Mouse (Mus musculus) liver, embryonic 14.5 days (tissue): ENCODE measurements at regions not wholly inside any gene's neighbourhood (a gene's known extent, or its start where the extent isn't known, plus 50 kb on each side); places are given as distances from the start of the nearest gene placed in this dataset.

ENCODE experiments used
- ATAC-seq: fragments of 200-750 bp; cut with Nextera tagmentation; 2 replicates; pipeline ENCODE4 v1.8.0; 2017; ENCODE audit warnings: moderate number of reproducible peaks, mild to moderate bottlenecking, moderate library complexity; ENCODE audit not compliant: insufficient read depth
- DNase-seq, 3 experiments: peaks; one replicate each; pipeline ENCODE4 v3.0.0-alpha.2; 2012 to 2013; ENCODE audit warnings: low read depth in 3 of 3, low spot score in 3 of 3
- H3K27ac ChIP-seq: fragments of 300-500 bp; sonication (generic); 2 replicates; pipeline ENCODE4 v1.5.1; 2014; ENCODE audit warnings: moderate library complexity, mild to moderate bottlenecking, control low read depth, inconsistent platforms
- H3K27me3 ChIP-seq: fragments of 300-500 bp; sonication (generic); 2 replicates; pipeline ENCODE4 v1.6.1; 2014; ENCODE audit warnings: mild to moderate bottlenecking, low read length, moderate library complexity; ENCODE audit not compliant: control insufficient read depth, insufficient read depth
- H3K36me3 ChIP-seq: fragments of 300-500 bp; sonication (generic); replicated peaks from 2 replicates; pipeline ENCODE4 v1.6.1; 2014; ENCODE audit warnings: low read depth; ENCODE audit not compliant: control insufficient read depth, insufficient read depth
- H3K4me1 ChIP-seq, 2 experiments: fragments of 200-500 bp in 1 of 2; fragments of 300-500 bp in 1 of 2; sonication (generic) in 1 of 2; replicated peaks; 2 replicates each; pipeline ENCODE4 v1.6.1; 2012 to 2014; ENCODE audit warnings: antibody characterized with exemption in 1 of 2, inconsistent platforms in 1 of 2, low read length in 1 of 2; ENCODE audit not compliant: control insufficient read depth in 2 of 2, insufficient read depth in 2 of 2
- H3K4me2 ChIP-seq: fragments of 300-500 bp; sonication (generic); 2 replicates; pipeline ENCODE4 v1.6.1; 2014; ENCODE audit warnings: low read depth, mild to moderate bottlenecking, control low read depth, moderate library complexity
- H3K4me3 ChIP-seq, 2 experiments: fragments of 200-500 bp in 1 of 2; fragments of 300-500 bp in 1 of 2; sonication (generic) in 1 of 2; 2 replicates each; pipeline ENCODE4 v1.5.1; 2012 to 2014; ENCODE audit warnings: low read depth in 2 of 2, low read length in 2 of 2, mild to moderate bottlenecking in 2 of 2, control low read depth in 1 of 2, inconsistent platforms in 1 of 2, moderate library complexity in 1 of 2; ENCODE audit not compliant: insufficient read depth in 1 of 2
- H3K9ac ChIP-seq: fragments of 300-500 bp; sonication (generic); replicated peaks from 2 replicates; pipeline ENCODE4 v1.6.1; 2014; ENCODE audit warnings: mild to moderate bottlenecking, control low read depth, moderate library complexity
- H3K9me3 ChIP-seq: fragments of 300-500 bp; sonication (generic); 2 replicates; pipeline ENCODE4 v1.6.1; 2016; ENCODE audit warnings: low read length, mixed read lengths; ENCODE audit not compliant: control insufficient read depth
- CTCF ChIP-seq: IDR thresholded peaks from 2 replicates; pipeline ENCODE4 v1.5.1; 2016; ENCODE audit warnings: antibody characterized with exemption, low read depth, control low read depth
- EP300 ChIP-seq: IDR thresholded peaks from 2 replicates; pipeline ENCODE4 v1.6.1; 2016; ENCODE audit warnings: antibody characterized with exemption, low read depth
- WGBS: fragments of 180-500 bp; shearing (Covaris S2); extraction: QIAGEN DNeasy Blood & Tissue Kit; methylation state at CpG from one replicate; pipeline ENCODE4 v1.1.7; 2014; ENCODE audit not compliant: insufficient replicate concordance; 5-methylcytosine and 5-hydroxymethylcytosine counted together

GRCm38 (mm10) chr9:32048941-32049340, 67.0 kb upstream of the Arhgap32 start:
- Histone ChIP-seq H3K4me1 (no peaks in the 10 kb centered on the region; a peak in 1 of 4 replicates), H3K4me3 (no peak overlapping the region), H3K27me3 (no peaks in the 10 kb centered on the region), H3K4me2 (no peak overlapping the region), H3K9ac (no peak overlapping the region), H3K27ac (no peak overlapping the region), H3K9me3 (no peaks in the 10 kb centered on the region), H3K36me3 (no peaks in the 10 kb centered on the region)
- WGBS: 70% methylated on average over 7 of the region's 7 CpGs
- DNase-seq: no peak
- no peak for ATAC-seq
- no peak for TF ChIP-seq CTCF
- TF ChIP-seq EP300: no peak

GRCm38 (mm10) chr9:32049546-32049945, 66.4 kb upstream of the Arhgap32 start:
- Histone ChIP-seq H3K27me3 (no peaks in the 10 kb centered on the region), H3K36me3 (no peaks in the 10 kb centered on the region), H3K27ac (no peak overlapping the region), H3K4me1 (no peaks in the 10 kb centered on the region; a peak in 1 of 4 replicates), H3K4me2 (no peak overlapping the region), H3K9ac (no peak overlapping the region), H3K9me3 (no peaks in the 10 kb centered on the region), H3K4me3 (no peak overlapping the region)
- TF ChIP-seq EP300: no peak
- no peak for TF ChIP-seq CTCF
- no peak for DNase-seq
- no peak for ATAC-seq
- 63% methylated on average over 6 of the region's 6 CpGs for WGBS

GRCm38 (mm10) chr9:32053886-32054615, 61.9 kb upstream of the Arhgap32 start:
- H3K36me3 ChIP-seq: no peaks in the 10 kb centered on the region
- WGBS: 57% methylated on average over 4 of the region's 4 CpGs

GRCm38 (mm10) chr9:32057427-32058115, 58.4 kb upstream of the Arhgap32 start:
- Histone ChIP-seq H3K9ac (no peak overlapping the region), H3K9me3 (no peaks in the 10 kb centered on the region), H3K27ac (no peak overlapping the region), H3K4me3 (no peak overlapping the region), H3K4me1 (no peaks in the 10 kb centered on the region), H3K36me3 (no peaks in the 10 kb centered on the region), H3K27me3 (no peaks in the 10 kb centered on the region), H3K4me2 (no peak overlapping the region)
- TF ChIP-seq EP300 (no peak), CTCF (no peak)
- DNase-seq (no peak), ATAC-seq (no peak)
- WGBS: 52% methylated on average over 4 of the region's 4 CpGs

More at GRCm38 (mm10) chr9:32053886-32054615, 61.9 kb upstream of the Arhgap32 start:
- ATAC-seq (no peak), DNase-seq (no peak)
- Histone ChIP-seq H3K27ac (no peak overlapping the region), H3K9ac (no peak overlapping the region), H3K4me2 (no peak overlapping the region), H3K27me3 (no peaks in the 10 kb centered on the region), H3K4me3 (no peak overlapping the region), H3K9me3 (no peaks in the 10 kb centered on the region), H3K4me1 (no peaks in the 10 kb centered on the region)
- TF ChIP-seq EP300 (no peak), CTCF (no peak)

GRCm38 (mm10) chr9:32062740-32063139, 53.2 kb upstream of the Arhgap32 start:
- ATAC-seq: no peak
- no peaks in the 10 kb centered on the region for H3K4me1 ChIP-seq
- WGBS: 80% methylated on average over 4 of the region's 4 CpGs
- H3K4me3 ChIP-seq: no peak overlapping the region
- no peaks in the 10 kb centered on the region for H3K27me3 ChIP-seq
- no peak overlapping the region for H3K27ac ChIP-seq
- no peaks in the 10 kb centered on the region for H3K9me3 ChIP-seq
- no peak for DNase-seq
- TF ChIP-seq EP300: no peak
- TF ChIP-seq CTCF: no peak
- H3K9ac ChIP-seq: no peak overlapping the region
- H3K36me3 ChIP-seq: no peaks in the 10 kb centered on the region
- H3K4me2 ChIP-seq: no peak overlapping the region
